Mouse (Mus musculus): ENCODE results near the gene Zfp292. TPM values are rescaled to one million over a fixed set of nuclear protein-coding genes. Genes with fewer than 3 reads are reported as not detected.

Zfp292 gene
- total and polyA plus RNA-seq, 3 experiments: 9.8 to 19.4 (median 16.8) TPM

GRCm38 (mm10) chr4:34850156-34850555, 32.6 kb downstream of the Zfp292 start:
- Histone ChIP-seq H3K27me3 (ENCODE audit: control insufficient read depth in 1 of 2, insufficient read depth in 2 of 2, low read length in 2 of 2) (no peaks in the 10 kb centered on the region), H3K27ac (ENCODE audit: control insufficient read depth, low read depth, low read length) (no peak overlapping the region), H3K9me3 (replicated peaks; ENCODE audit: insufficient read depth, low read length) (no peaks in the 10 kb centered on the region), H3K79me2 (ENCODE audit: control insufficient read depth, insufficient read depth, low read length, poor library complexity) (peaks cover 20% of the 10 kb centered on the region), H3K4me3 (ENCODE audit: control insufficient read depth in 1 of 2, insufficient read depth in 1 of 2, low read depth in 2 of 2, low read length in 2 of 2) (no peak overlapping the region), H3K9ac (ENCODE audit: control insufficient read depth, low read depth, low read length, poor library complexity, severe bottlenecking) (no peak overlapping the region), H3K36me3 (ENCODE audit: control insufficient read depth in 1 of 2, insufficient read depth in 2 of 2, low read length in 2 of 2) (peaks cover 6 to 9% of the 10 kb centered on the region in 2 experiments), H3K4me1 (ENCODE audit: control insufficient read depth in 1 of 2, insufficient read depth in 2 of 2, low read length in 2 of 2) (peaks cover 0 to 3% of the 10 kb centered on the region in 2 experiments; a peak in 2 of 4 replicates)
- no peak for DNase-seq (ENCODE audit: low read depth, low spot score)
- no peak for TF ChIP-seq MEF2A (IDR thresholded peaks at IDR 0.05; ENCODE audit: extremely low read depth, insufficient replicate concordance, low read depth, low read length, poor library complexity, severe bottlenecking)
- TF ChIP-seq MYC (IDR thresholded peaks at IDR 0.05; ENCODE audit: low read depth, low read length): no peak
- no peak for TF ChIP-seq TAL1 (IDR thresholded peaks at IDR 0.05; ENCODE audit: low read length)
- TF ChIP-seq RCOR1 (IDR thresholded peaks at IDR 0.05; ENCODE audit: low read depth, low read length): no peak
- TF ChIP-seq CHD1 (IDR thresholded peaks at IDR 0.05; ENCODE audit: low read depth, low read length): no peak
- no peak for TF ChIP-seq TCF12 (IDR thresholded peaks at IDR 0.05; ENCODE audit: low read depth, low read length)
- no peak for TF ChIP-seq POLR2AphosphoS5 (IDR thresholded peaks at IDR 0.05; ENCODE audit: borderline replicate concordance, low read depth, low read length)
- TF ChIP-seq EP300 (IDR thresholded peaks at IDR 0.05; ENCODE audit: low read depth in 1 of 2, low read length in 2 of 2): no peak
- TF ChIP-seq POLR2A (IDR thresholded peaks at IDR 0.05; ENCODE audit: control insufficient read depth in 1 of 2, insufficient read depth in 1 of 2, low read depth in 1 of 2, low read length in 2 of 2, poor library complexity in 1 of 2): no peak
- no peak for TF ChIP-seq ZNF384 (IDR thresholded peaks at IDR 0.05; ENCODE audit: low read depth, low read length)
- no peak for TF ChIP-seq ZMIZ1 (IDR thresholded peaks at IDR 0.05; ENCODE audit: low read depth, low read length)
- no peak for TF ChIP-seq MAFK (IDR thresholded peaks at IDR 0.05; ENCODE audit: borderline replicate concordance, low read depth, low read length)
- no peak for TF ChIP-seq KAT2A (conservative IDR thresholded peaks at IDR 0.05; ENCODE audit: low read depth, low read length)
- no peak for TF ChIP-seq CTCF (IDR thresholded peaks at IDR 0.05 in 2 of 3, conservative IDR thresholded peaks at IDR 0.05 in 1 of 3; ENCODE audit: control insufficient read depth in 1 of 3, insufficient read depth in 1 of 3, low read depth in 2 of 3, low read length in 3 of 3, poor library complexity in 1 of 3, severe bottlenecking in 1 of 3)

- Histone ChIP-seq H3K9ac (ENCODE audit: control insufficient read depth, low read depth, low read length, poor library complexity, severe bottlenecking) (no peak overlapping the region), H3K27me3 (ENCODE audit: control insufficient read depth in 1 of 2, insufficient read depth in 2 of 2, low read length in 2 of 2) (no peaks in the 10 kb centered on the region), H3K27ac (ENCODE audit: control insufficient read depth, low read depth, low read length) (no peak overlapping the region), H3K4me3 (ENCODE audit: control insufficient read depth in 1 of 2, insufficient read depth in 1 of 2, low read depth in 2 of 2, low read length in 2 of 2) (no peak overlapping the region), H3K79me2 (ENCODE audit: control insufficient read depth, insufficient read depth, low read length, poor library complexity) (peaks cover 23% of the 10 kb centered on the region), H3K36me3 (ENCODE audit: control insufficient read depth in 1 of 2, insufficient read depth in 2 of 2, low read length in 2 of 2) (peaks cover 3 to 6% of the 10 kb centered on the region in 2 experiments; a peak in 3 of 4 replicates), H3K4me1 (ENCODE audit: control insufficient read depth in 1 of 2, insufficient read depth in 2 of 2, low read length in 2 of 2) (peaks cover 0 to 3% of the 10 kb centered on the region in 2 experiments; a peak in 2 of 4 replicates), H3K9me3 (replicated peaks; ENCODE audit: insufficient read depth, low read length) (no peaks in the 10 kb centered on the region)
- no peak for DNase-seq (ENCODE audit: low read depth, low spot score)
- TF ChIP-seq UBTF (IDR thresholded peaks at IDR 0.05; ENCODE audit: borderline replicate concordance, insufficient read depth, low read depth, low read length) (no peak), ZMIZ1 (IDR thresholded peaks at IDR 0.05; ENCODE audit: low read depth, low read length) (no peak), RCOR1 (IDR thresholded peaks at IDR 0.05; ENCODE audit: low read depth, low read length) (no peak), POLR2AphosphoS2 (IDR thresholded peaks at IDR 0.05; ENCODE audit: low read length) (no peak), MYC (IDR thresholded peaks at IDR 0.05; ENCODE audit: low read depth, low read length) (no peak), TAL1 (IDR thresholded peaks at IDR 0.05; ENCODE audit: low read length) (no peak), CHD2 (IDR thresholded peaks at IDR 0.05; ENCODE audit: low read length) (no peak), HCFC1 (IDR thresholded peaks at IDR 0.05; ENCODE audit: low read depth, low read length) (no peak), USF1 (IDR thresholded peaks at IDR 0.05; ENCODE audit: low read depth, low read length) (no peak), SIN3A (IDR thresholded peaks at IDR 0.05; ENCODE audit: low read length) (no peak), NRF1 (IDR thresholded peaks at IDR 0.05; ENCODE audit: insufficient read depth, low read depth, low read length, poor library complexity, severe bottlenecking) (no peak), MAFK (IDR thresholded peaks at IDR 0.05; ENCODE audit: borderline replicate concordance, low read depth, low read length) (no peak), ETS1 (IDR thresholded peaks at IDR 0.05; ENCODE audit: low read depth, low read length) (no peak), RAD21 (IDR thresholded peaks at IDR 0.05; ENCODE audit: low read depth, low read length) (no peak)
Measured at GRCm38 (mm10) chr4:34847679-34848309, 35.0 kb downstream of the Zfp292 start.
